Comparison of ENCODE assay signal across 8 mouse cellular contexts in the genomic region with DNA sequence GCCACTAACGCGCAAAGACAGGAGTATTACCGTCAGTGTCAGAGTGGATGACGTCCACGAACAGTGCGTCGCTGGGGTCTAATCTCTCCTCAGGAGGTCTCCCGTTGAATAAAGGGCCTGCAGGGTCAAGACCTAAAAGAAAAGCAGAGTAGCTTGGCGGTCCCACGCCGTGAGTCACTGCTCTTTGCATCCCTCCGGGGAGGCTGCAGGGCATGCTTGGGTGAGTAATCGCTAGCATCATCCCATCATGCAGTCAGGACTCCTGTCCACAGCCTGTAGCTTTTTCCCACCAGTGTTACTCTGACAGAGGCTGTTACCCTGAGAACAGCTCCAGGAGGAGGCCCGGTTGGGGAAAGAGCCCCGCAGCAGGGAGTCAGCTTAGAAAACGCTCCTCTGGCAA. TPM values are rescaled to one million over a fixed set of nuclear protein-coding genes. Genes with fewer than 3 reads are reported as not detected.
DNase-seq lines count a peak whose midpoint lies in the region; TF ChIP-seq lines count a peak whose summit lies in the region.

No protein-coding gene starts in this region.

- no peaks in the 10 kb centered on the region for H3K9me3 ChIP-seq in limb, embryonic 10.5 days (replicated peaks)

- H3K4me3 ChIP-seq in limb, embryonic 10.5 days, result no peak overlapping the region
- H3K4me3 ChIP-seq in kidney, adult 2 months (ENCODE audit: insufficient read depth, low read depth, low read length), result no peak overlapping the region

- H3K27me3 ChIP-seq in limb, embryonic 10.5 days (ENCODE audit: low read depth, poor library complexity, severe bottlenecking), result peaks cover 36% of the 10 kb centered on the region
- no peaks in the 10 kb centered on the region for H3K27me3 ChIP-seq in kidney, adult 2 months (replicated peaks; ENCODE audit: control insufficient read depth, insufficient read depth, low read length)

- H3K27ac ChIP-seq in limb, embryonic 10.5 days, result 0 out of 2 replicates have a peak overlapping the region, but pooled peaks have one; percentile 21
- H3K27ac ChIP-seq in kidney, adult 2 months (ENCODE audit: insufficient read depth, low read depth, low read length), result no peak overlapping the region

- peaks cover 11% of the 10 kb centered on the region for H3K4me1 ChIP-seq in limb, embryonic 10.5 days
- no peaks in the 10 kb centered on the region for H3K4me1 ChIP-seq in kidney, adult 2 months (ENCODE audit: control insufficient read depth, insufficient read depth, low read length)

- WGBS in limb, embryonic 10.5 days, result 5% methylated on average over 16 of the region's 16 CpGs
- WGBS in kidney, adult 2 months, result 8% methylated on average over 16 of the region's 16 CpGs

- DNase-seq in embryo, embryonic 10 days (ENCODE audit: low spot score), result peak; percentile 32
- no peak for DNase-seq in embryo, embryonic 9.5 days (ENCODE audit: extremely low spot score)
- peak; percentile 9 to 11 for DNase-seq in right cerebral cortex, adult 2 months (ENCODE audit: low spot score in 2 of 2)
- DNase-seq in right cerebral cortex, postnatal 10 days (ENCODE audit: low spot score in 2 of 2), result no peak
- no peak for DNase-seq in limb, embryonic 10.5 days (ENCODE audit: low spot score)
- DNase-seq in testis, postnatal 14 days (ENCODE audit: low spot score), result no peak
- DNase-seq in kidney, adult 2 months, result no peak
- DNase-seq in layer of hippocampus, postnatal 25 days (ENCODE audit: extremely low spot score in 1 of 2, low spot score in 1 of 2), result no peak

- no peak for TF ChIP-seq CTCF in kidney, adult 2 months (conservative IDR thresholded peaks at IDR 0.05; ENCODE audit: insufficient read depth, insufficient read length, low read depth, low read length)

- H3K36me3 ChIP-seq in limb, embryonic 10.5 days, result no peaks in the 10 kb centered on the region
- H3K36me3 ChIP-seq in kidney, adult 2 months (ENCODE audit: control insufficient read depth, insufficient read depth, low read length), result no peaks in the 10 kb centered on the region

- no peak for TF ChIP-seq POLR2A in kidney, adult 2 months (IDR thresholded peaks at IDR 0.05; ENCODE audit: low read depth, low read length)

RNA-seq across cellular contexts. Expression of gene Liph, which starts 19.3 kb away (rescaled TPM):
- 0.31 and 0.34 TPM in 2 replicates for polyA plus RNA-seq in limb, embryonic 10.5 days (2016; fragmentation: Nextera tagmentation; extraction: Ambion mirVana)
- polyA plus RNA-seq in kidney, adult 2 months (2012; rRNA removed), result 0.41 and 0.45 TPM in 2 replicates
- under 1 TPM; 0.31 to 0.34 TPM for total RNA-seq in layer of hippocampus, postnatal 25 days (2021)

RNA-seq across cellular contexts. Expression of gene Tmem41a, which starts 28.9 kb away (rescaled TPM):
- polyA plus RNA-seq in limb, embryonic 10.5 days (2016; fragmentation: Nextera tagmentation; extraction: Ambion mirVana), result 49.4 and 56.7 TPM in 2 replicates
- 15.2 and 17.5 TPM in 2 replicates for polyA plus RNA-seq in kidney, adult 2 months (2012; rRNA removed)
- 10 to 100 TPM; 17.5 to 18.1 TPM for total RNA-seq in layer of hippocampus, postnatal 25 days (2021)

RNA-seq across cellular contexts. Expression of gene Senp2, which starts 33.1 kb away (rescaled TPM):
- polyA plus RNA-seq in limb, embryonic 10.5 days (2016; fragmentation: Nextera tagmentation; extraction: Ambion mirVana), result 70.6 and 74.9 TPM in 2 replicates
- 7.1 and 8.2 TPM in 2 replicates for polyA plus RNA-seq in kidney, adult 2 months (2012; rRNA removed)
- 10 to 100 TPM; 79.2 to 84.9 TPM for total RNA-seq in layer of hippocampus, postnatal 25 days (2021)

Comparison
In these comparisons a context has a peak if more than half of its experiments do, and no peak if none do; other contexts are left out.
1. DNase-seq: peak in embryo, embryonic 10 days (single experiment) and right cerebral cortex, adult 2 months (2 of 2); none in embryo, embryonic 9.5 days (single experiment), right cerebral cortex, postnatal 10 days (0 of 2), limb, embryonic 10.5 days (single experiment), testis, postnatal 14 days (single experiment), kidney, adult 2 months (single experiment) and layer of hippocampus, postnatal 25 days (0 of 2).